Mouse (Mus musculus) ES-Bruce4 (cell line): ENCODE data around the gene Gm28230. TPM values are rescaled to one million over a fixed set of nuclear protein-coding genes. Genes with fewer than 3 reads are reported as not detected.

Experiments used
- H3K27ac ChIP-seq: 2 replicates; pipeline ENCODE4 v1.5.1; 2012; ENCODE audit warnings: low read length, inconsistent platforms; ENCODE audit not compliant: insufficient read depth
- H3K27me3 ChIP-seq: 2 replicates; pipeline ENCODE4 v1.6.1; 2012; ENCODE audit warnings: mild to moderate bottlenecking, low read length, inconsistent platforms; ENCODE audit not compliant: control insufficient read depth, poor library complexity, insufficient read depth, severe bottlenecking
- H3K36me3 ChIP-seq: 2 replicates; pipeline ENCODE4 v1.6.1; 2012; ENCODE audit warnings: inconsistent platforms, mild to moderate bottlenecking, low read length, moderate library complexity; ENCODE audit not compliant: control insufficient read depth, poor library complexity, insufficient read depth, severe bottlenecking
- H3K4me1 ChIP-seq: one replicate; pipeline ENCODE4 v1.8.1; 2011; ENCODE audit warnings: low read length; ENCODE audit not compliant: control insufficient read depth, insufficient read depth
- H3K4me3 ChIP-seq: 2 replicates; pipeline ENCODE4 v1.5.1; 2011; ENCODE audit warnings: low read depth, mild to moderate bottlenecking, low read length
- H3K9ac ChIP-seq: 2 replicates; pipeline ENCODE4 v1.6.1; 2012; ENCODE audit warnings: low read depth, mild to moderate bottlenecking, inconsistent platforms; ENCODE audit not compliant: poor library complexity, severe bottlenecking
- H3K9me3 ChIP-seq: replicated peaks from 2 replicates; pipeline ENCODE4 v1.6.1; 2012; ENCODE audit warnings: mild to moderate bottlenecking, low read length, inconsistent platforms; ENCODE audit not compliant: control insufficient read depth, poor library complexity, insufficient read depth, severe bottlenecking
- CTCF ChIP-seq: IDR thresholded peaks from one replicate; pipeline ENCODE4 v1.8.1; 2011; ENCODE audit warnings: low read depth, low read length
- EP300 ChIP-seq: IDR thresholded peaks from 2 replicates; pipeline ENCODE4 v1.6.1; 2011; ENCODE audit warnings: low read depth, low read length; ENCODE audit not compliant: insufficient read depth
- POLR2A ChIP-seq: IDR thresholded peaks from one replicate; pipeline ENCODE4 v1.8.1; 2011; ENCODE audit warnings: low read length; ENCODE audit not compliant: insufficient read depth
- polyA plus RNA-seq: library from polyadenylated mRNA; stranded (reverse); fragments of >200 nt; gene quantifications from 2 replicates; pipeline ENCODE4 v1.2.4, GENCODE M21; 2011; ENCODE audit warnings: low read depth; ENCODE audit not compliant: missing spikeins, insufficient read depth, insufficient read length

The Gm28230 gene
- polyA plus RNA-seq, 1 experiment, result not detected

- H3K4me3 ChIP-seq, result peak overlapping the region; percentile 34
- no peaks in the 10 kb centered on the region for H3K9me3 ChIP-seq
- no peaks in the 10 kb centered on the region for H3K4me1 ChIP-seq
- no peaks in the 10 kb centered on the region for H3K36me3 ChIP-seq
- no peak overlapping the region for H3K9ac ChIP-seq
- peaks cover 55% of the 10 kb centered on the region for H3K27me3 ChIP-seq
- TF ChIP-seq POLR2A (no peak), EP300 (peak; percentile 55; the same call in 1 of the 2 replicates), CTCF (no peak)
- H3K27ac ChIP-seq, result no peak overlapping the region
Observed at GRCm38 (mm10) chr2:74681594-74682531, 44.7 kb upstream of the Gm28230 start.

GRCm38 (mm10) chr2:74682796-74683195 is 43.7 kb upstream of the Gm28230 start:
- Histone ChIP-seq H3K36me3 (no peaks in the 10 kb centered on the region), H3K27me3 (peaks cover 61% of the 10 kb centered on the region), H3K27ac (no peak overlapping the region), H3K9ac (peak overlapping the region; percentile 37; the same call in 1 of the 2 replicates), H3K4me3 (peak overlapping the region; percentile 18; the same call in 1 of the 2 replicates), H3K4me1 (no peaks in the 10 kb centered on the region), H3K9me3 (no peaks in the 10 kb centered on the region)
- TF ChIP-seq CTCF (no peak), POLR2A (no peak), EP300 (no peak)

GRCm38 (mm10) chr2:74683471-74683951 is 43.0 kb upstream of the Gm28230 start:
- TF ChIP-seq CTCF (no peak), EP300 (no peak), POLR2A (no peak)
- no peak overlapping the region for H3K27ac ChIP-seq
- H3K9me3 ChIP-seq, result no peaks in the 10 kb centered on the region
- H3K9ac ChIP-seq, result no peak overlapping the region
- no peaks in the 10 kb centered on the region for H3K4me1 ChIP-seq
- H3K4me3 ChIP-seq, result no peak overlapping the region
- peaks cover 60% of the 10 kb centered on the region for H3K27me3 ChIP-seq
- H3K36me3 ChIP-seq, result no peaks in the 10 kb centered on the region

- no peaks in the 10 kb centered on the region for H3K9me3 ChIP-seq
Observed at GRCm38 (mm10) chr2:74684106-74684505, 42.4 kb upstream of the Gm28230 start.

GRCm38 (mm10) chr2:74685059-74685603 is 41.4 kb upstream of the Gm28230 start:
- Histone ChIP-seq H3K4me3 (no peak overlapping the region), H3K4me1 (no peaks in the 10 kb centered on the region), H3K9ac (no peak overlapping the region), H3K9me3 (no peaks in the 10 kb centered on the region), H3K27me3 (peaks cover 63% of the 10 kb centered on the region), H3K36me3 (no peaks in the 10 kb centered on the region), H3K27ac (no peak overlapping the region)
- no peak for TF ChIP-seq CTCF
- no peak for TF ChIP-seq POLR2A
- TF ChIP-seq EP300, result no peak

More at GRCm38 (mm10) chr2:74684106-74684505, 42.4 kb upstream of the Gm28230 start:
- Histone ChIP-seq H3K4me3 (no peak overlapping the region), H3K9ac (no peak overlapping the region), H3K4me1 (no peaks in the 10 kb centered on the region), H3K27me3 (peaks cover 57% of the 10 kb centered on the region), H3K27ac (no peak overlapping the region), H3K36me3 (no peaks in the 10 kb centered on the region)
- TF ChIP-seq CTCF, result no peak
- TF ChIP-seq EP300, result no peak
- TF ChIP-seq POLR2A, result no peak
